Mouse (Mus musculus): ENCODE measurements around the gene Lrrc36.

DNA sequence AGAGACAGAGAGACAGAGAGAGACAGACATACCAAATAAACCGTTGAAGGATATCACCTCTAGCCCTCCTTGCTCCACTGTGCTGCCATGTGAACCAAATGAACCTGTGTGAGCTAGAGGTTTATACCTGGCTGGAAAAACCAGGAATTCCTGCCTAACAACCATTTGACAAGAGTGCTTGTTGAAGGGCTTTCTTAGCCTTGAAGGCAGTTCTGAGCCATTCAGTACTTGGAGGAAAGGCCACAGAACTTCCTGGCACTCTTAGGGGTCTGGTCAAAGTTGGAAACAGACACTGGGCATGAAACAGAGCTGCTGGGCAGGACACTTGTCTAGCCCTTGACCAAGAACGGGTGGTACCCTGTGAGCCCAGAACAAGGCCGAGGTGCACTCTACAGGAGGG lies 81.2 kb downstream of the Lrrc36 start:
- TF ChIP-seq CTCF (IDR thresholded peaks at IDR 0.05; ENCODE audit: low read depth) (no peak), EP300 (IDR thresholded peaks at IDR 0.05; ENCODE audit: low read depth) (no peak)

All from liver, postnatal 0 days (tissue).